Mouse (Mus musculus): ENCODE measurements around the gene Rptor.
"Not testable (repeated sequence)": the region's sequence is repeated elsewhere in the genome, so short reads cannot be mapped to it uniquely, and the experiment has no call there.

The Rptor gene

DNA sequence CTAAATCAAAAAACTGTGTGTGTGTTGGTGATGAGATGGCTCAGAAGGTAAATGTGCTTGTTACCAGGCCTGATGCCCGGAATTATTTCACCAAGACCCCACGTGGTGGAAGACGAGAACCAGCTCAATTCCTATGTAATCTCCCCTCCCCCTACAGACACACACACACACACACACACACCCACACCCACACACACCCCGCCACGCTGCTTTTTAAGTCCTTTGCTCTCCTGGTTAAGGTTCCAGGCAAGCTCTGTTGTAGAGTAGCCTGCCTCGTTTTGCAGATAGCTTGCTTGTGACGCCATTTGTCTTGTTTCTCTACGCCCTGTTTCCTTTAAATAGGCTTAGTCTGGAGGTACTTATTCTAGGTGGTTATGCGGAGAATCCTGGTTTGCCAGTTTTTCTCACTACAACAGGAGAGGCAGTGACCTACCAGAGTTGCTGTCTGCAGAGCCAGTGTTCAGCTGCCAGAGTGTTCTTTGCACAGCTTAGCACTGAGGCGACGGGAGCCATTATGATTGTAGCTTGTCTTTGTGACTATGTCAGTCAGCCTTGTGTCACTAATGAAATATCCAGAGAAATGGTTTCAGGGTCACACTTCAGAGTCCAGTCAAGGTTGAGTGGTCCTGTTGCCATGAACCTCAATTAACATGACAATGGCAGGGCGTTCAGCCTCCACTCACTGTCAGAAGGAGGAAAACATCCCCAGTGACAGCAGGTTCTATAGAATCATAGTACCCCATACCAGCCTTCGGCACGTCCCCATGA lies 42.1 kb downstream of the Rptor start:
- no peak for DNase-seq (ENCODE audit: extremely low spot score, low spot score)

DNA sequence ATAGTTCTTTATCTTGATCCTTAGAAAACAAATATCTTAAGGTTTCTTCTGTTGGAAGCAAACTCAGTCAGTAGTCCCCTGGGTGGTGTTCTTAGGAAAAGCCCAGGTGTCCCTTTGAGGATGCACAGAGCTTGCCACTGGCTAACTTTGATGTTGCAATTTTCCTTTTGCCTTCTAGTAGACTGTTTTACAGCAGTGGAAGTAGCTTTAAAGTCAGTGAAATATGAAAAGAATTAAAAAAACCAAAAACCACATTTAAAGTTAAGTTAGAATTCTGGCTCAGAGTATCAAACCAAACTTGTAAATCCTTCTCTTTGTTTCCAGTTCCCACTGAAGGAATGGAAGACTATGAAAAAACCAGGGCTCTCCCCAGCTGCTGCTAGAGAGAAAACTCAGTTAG lies 47.8 kb downstream of the Rptor start:
- DNase-seq (ENCODE audit: extremely low spot score, low spot score): no peak

DNA sequence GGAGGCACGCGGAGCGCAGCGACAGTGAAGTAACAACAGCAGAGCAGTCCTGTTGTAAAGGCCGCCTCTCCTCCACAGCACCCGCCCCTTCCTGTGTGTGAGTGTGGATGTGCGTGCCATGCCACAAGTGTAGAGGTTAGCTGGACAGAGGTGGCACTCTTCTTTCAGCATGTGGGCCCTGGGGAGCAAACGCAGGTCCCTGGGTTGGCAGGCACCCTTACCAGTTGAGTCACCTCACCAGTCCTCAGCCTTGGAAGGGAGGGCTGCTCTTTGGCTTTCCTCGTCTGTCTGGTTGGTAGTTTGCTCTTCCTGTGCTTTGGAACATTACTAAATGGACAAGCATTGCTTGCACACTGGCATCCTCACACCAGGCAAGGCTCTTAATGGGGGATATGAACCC lies 50.6 kb downstream of the Rptor start:
- DNase-seq (ENCODE audit: extremely low spot score, low spot score): no peak

DNA sequence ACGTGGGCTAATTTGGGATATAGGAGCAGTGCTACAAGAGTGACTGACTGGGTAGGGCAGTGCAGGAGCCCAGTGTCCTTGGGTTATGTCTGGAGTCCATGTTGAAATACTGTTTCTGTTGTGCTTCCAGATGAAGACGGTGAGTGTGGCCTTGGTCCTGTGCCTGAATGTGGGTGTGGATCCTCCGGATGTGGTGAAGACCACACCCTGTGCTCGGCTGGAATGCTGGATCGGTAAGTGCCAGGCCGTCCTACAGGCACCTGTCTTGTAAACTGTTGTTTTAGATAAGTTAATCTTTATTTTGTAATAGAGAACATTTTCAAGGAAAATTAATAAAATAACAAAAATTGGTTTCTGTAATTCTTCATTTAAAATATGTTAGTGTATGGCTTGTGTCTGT lies 54.8 kb downstream of the Rptor start:
- DNase-seq (ENCODE audit: extremely low spot score, low spot score): no peak

DNA sequence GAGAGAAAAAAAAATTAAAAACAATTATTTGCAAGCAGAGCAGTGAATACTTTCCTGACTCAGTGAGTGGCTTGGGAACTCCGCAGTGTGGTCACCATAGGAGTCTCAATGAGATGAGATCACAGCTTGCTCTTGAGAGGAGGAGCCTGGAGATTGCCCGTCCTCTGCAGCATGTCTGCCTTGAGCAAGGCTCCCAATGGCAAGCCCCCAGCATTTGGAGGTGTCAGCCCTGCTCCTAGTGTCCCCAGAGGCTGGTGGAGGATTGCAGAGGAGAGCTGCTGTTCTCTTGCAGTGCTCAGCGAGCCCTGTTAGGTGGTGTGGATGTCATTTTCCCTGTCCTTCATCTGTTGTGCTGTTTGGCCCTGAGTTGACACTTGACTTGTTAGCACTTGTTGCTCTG lies 56.6 kb downstream of the Rptor start:
- DNase-seq (ENCODE audit: extremely low spot score, low spot score): no peak

DNA sequence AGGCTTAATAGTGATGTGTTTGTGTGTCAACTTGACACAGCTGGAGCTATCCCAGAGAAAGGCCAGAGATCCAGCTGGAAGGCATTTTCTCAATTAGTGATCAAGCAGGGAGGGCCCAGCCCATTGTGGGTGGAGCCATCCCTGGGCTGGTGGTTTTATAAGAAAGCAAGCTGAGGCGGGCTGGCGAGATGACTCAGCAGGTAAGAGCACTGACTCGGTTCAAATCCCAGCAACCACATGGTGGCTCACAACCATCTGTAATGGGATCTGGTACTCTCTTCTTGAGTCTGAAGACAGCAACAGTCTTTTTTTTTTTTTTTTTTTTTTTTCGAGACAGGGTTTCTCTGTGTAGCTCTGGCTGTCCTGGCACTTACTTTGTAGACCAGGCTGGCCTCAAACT lies 58.8 kb downstream of the Rptor start:
- not testable (repeated sequence) for DNase-seq (ENCODE audit: extremely low spot score, low spot score)

GRCm38 (mm10) chr11:119663876-119664275 lies 61.2 kb downstream of the Rptor start:
- DNase-seq (ENCODE audit: extremely low spot score, low spot score): no peak

DNA sequence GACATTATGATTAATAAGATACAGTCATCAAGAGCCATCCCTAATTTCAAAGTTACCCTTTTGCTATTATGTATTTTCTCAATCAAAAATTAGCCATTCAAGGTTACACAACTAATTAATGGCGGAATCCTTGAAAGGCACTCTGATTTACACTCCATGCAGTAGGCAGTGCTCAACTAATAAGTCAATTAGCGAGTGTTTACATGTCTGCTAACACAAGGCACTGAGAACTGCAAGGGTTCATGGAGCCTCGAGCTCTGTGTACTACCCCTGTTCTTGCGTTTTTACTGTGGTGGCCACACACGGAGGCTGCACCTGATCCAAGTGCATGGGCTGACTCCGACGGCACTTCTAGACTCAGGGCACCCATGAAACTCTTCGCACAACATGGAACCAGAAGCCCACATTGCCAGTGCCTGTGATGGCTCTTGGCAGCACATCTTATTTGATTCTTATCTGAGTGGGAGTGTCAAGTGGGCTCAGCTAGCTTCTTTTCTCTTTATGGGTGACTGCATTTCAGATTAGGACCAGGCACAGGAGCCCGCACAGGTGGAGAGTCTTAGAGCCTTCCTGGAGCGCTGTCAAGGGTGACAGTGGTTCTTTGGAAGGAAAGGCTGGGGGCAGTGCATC lies 62.1 kb downstream of the Rptor start:
- DNase-seq (ENCODE audit: extremely low spot score, low spot score): no peak

DNA sequence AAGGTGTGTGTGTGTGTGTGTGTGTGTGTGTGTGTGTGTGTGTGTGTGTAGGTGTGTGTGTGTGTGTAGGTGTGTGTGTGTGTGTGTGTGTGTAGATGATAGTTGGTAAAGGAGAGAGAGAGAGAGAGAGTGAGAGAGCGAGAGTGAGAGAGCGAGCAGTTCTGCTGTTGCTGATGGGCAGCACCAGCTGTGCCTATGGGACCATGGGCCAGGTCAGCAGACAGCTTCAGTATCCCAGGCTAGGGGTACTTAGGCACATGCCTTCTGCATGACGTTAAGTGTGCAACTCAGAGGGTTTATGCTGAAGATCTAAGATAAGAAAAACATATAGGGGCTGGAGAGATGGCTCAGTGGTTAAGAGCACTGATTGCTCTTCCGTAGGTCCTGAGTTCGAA lies 62.6 kb downstream of the Rptor start:
- no peak for DNase-seq (ENCODE audit: extremely low spot score, low spot score)

DNA sequence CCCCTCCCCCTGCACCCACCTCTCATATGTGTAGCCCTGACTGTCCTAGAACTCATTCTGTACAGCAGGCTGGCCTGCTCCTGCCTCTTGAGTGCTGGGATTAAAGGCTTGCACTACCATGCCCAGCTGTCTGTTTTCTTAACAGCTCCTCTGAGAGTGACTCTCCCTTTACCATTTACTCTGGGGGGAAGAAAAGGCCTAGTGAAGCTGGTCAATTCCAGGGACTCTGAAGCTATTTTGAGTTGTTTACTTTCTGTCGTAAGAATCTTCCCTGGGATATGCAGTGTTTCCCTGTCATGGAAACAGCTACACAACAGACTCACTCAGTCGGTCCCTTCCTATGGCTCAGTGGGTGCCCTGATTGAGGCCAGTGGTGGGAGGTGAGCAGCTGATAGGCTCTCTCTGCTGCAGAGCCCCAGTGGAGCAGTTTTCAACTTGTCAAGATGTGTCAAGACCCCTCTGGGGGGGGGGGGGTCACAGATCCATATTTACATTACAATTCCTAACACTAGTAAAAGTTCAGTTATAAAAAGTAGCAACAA lies 63.9 kb downstream of the Rptor start:
- no peak for DNase-seq (ENCODE audit: extremely low spot score, low spot score)

- DNase-seq (ENCODE audit: extremely low spot score, low spot score): no peak
These were observed 68.3 kb downstream of the Rptor start for GRCm38 (mm10) chr11:119670690-119671666.

GRCm38 (mm10) chr11:119672041-119672440 lies 69.3 kb downstream of the Rptor start:
- DNase-seq (ENCODE audit: extremely low spot score, low spot score): no peak

DNA sequence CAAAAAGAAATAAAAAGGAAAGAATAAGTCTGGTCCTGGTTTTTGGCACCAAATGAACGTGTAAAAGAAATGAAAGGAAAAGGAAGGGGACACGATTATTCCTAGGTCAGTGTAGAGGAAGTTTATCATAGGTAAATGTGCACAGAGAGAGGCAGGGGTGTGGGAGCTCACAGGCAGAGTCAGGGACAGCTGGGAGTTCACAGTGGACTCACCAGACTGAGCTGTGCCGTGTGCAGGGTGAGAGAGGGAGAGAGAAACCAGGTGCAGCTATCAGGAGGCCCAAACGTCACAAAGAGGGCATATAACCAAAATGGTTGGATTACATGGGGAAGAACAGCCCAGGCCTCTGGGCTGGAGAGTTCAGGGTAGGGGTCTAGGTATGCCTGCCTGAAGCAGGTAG lies 70.1 kb downstream of the Rptor start:
- DNase-seq (ENCODE audit: extremely low spot score, low spot score): no peak

GRCm38 (mm10) chr11:119674835-119675234 lies 72.1 kb downstream of the Rptor start:
- DNase-seq (ENCODE audit: extremely low spot score, low spot score): no peak

GRCm38 (mm10) chr11:119675546-119675945 lies 72.8 kb downstream of the Rptor start:
- no peak for DNase-seq (ENCODE audit: extremely low spot score, low spot score)

DNA sequence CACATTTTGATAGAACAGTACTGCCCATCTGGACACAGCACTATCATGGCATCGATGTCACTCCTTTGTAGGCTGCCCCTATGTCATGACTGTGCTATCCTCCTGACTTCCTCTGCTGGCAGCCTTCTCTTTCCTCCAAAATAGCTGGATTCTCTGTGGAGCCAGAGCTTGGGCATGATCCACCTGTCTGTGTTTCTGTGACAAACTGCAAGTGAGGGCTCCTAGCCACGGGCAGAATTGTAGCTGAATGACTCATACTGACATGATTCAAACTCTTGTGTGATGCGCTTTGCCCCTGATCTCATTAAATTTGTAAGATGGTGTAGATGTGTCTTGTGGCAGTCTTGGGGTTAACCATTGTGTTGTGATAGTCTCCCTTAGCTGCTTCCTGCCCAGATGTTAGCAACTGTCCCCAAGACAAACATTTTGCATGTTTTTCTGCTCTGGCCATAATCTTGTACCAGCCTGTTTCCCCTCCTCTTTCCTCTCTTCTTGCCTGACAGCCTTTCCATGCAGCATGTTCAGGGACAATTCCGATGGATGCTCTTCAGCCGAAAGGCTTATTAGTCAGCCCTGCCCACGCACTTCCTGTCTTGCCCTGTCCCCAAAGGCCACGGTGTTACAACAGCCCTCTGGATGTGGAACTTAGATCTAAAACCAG lies 74.2 kb downstream of the Rptor start:
- DNase-seq (ENCODE audit: extremely low spot score, low spot score): no peak

GRCm38 (mm10) chr11:119678427-119678826 lies 75.7 kb downstream of the Rptor start:
- no peak for DNase-seq (ENCODE audit: extremely low spot score, low spot score)

GRCm38 (mm10) chr11:119680735-119681134 lies 78.0 kb downstream of the Rptor start:
- no peak for DNase-seq (ENCODE audit: extremely low spot score, low spot score)

GRCm38 (mm10) chr11:119682285-119682684 lies 79.6 kb downstream of the Rptor start:
- no peak for DNase-seq (ENCODE audit: extremely low spot score, low spot score)

DNA sequence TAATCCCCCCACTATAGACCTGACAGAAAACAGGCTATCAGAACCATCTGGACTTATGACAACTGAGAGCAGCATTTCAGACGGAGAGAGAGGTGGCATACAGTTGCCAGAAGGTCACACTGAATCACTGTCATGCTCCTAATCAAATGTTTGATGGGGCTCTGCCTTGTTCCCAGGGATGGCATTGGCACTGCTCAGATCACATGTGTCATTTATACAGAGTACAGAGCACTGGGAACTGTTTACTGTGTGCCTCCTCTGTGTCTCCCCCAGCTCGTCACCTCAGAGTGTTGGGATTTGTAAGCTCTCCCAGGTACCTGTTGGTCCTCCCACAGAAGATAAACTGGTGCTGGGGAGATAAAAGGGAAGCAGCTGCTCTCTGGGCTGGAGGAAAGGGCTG lies 81.1 kb downstream of the Rptor start:
- DNase-seq (ENCODE audit: extremely low spot score, low spot score): no peak

DNA sequence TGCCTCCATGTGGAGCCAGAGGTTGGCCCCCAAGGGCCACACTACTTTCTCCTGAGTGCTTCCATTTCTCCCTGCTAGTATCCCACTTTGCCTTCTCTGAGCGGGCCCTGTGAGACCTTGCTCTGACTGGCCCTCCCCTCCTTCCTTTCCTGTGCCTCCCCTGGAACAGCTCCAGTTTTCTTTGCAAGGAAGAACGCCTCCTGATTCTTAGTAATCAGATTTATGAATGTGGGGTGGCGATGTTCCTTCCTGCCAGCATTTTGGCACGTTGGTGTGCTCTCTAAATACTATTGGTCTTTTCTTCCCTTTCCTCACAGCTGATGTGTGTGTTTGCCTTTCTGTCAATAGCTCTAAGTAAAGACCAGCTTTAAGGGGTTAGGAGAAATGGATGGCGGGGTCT lies 82.8 kb downstream of the Rptor start:
- no peak for DNase-seq (ENCODE audit: extremely low spot score, low spot score)

Data from neural tube, embryonic 10.5 days (tissue).